Mouse (Mus musculus) kidney, embryonic 14.5 days (tissue): ENCODE results near the gene B4galnt4. TPM values are rescaled to one million over a fixed set of nuclear protein-coding genes. Genes with fewer than 3 reads are reported as not detected.
"Not testable (repeated sequence)": the region's sequence is repeated elsewhere in the genome, so short reads cannot be mapped to it uniquely, and the experiment has no call there.

Experiments used
- ATAC-seq: fragments of 200-750 bp; cut with Nextera tagmentation; 2 replicates; pipeline ENCODE4 v1.8.0; 2017; ENCODE audit warnings: moderate number of reproducible peaks, mild to moderate bottlenecking, moderate TSS enrichment, moderate library complexity; ENCODE audit not compliant: low FRiP score, low TSS enrichment
- H3K27ac ChIP-seq: fragments of 300-500 bp; sonication (generic); 2 replicates; pipeline ENCODE4 v1.5.1; 2014; ENCODE audit warnings: low read depth, mild to moderate bottlenecking, low read length, moderate library complexity, mixed read lengths
- H3K27me3 ChIP-seq: fragments of 300-500 bp; sonication (generic); 2 replicates; pipeline ENCODE4 v1.6.1; 2014; ENCODE audit warnings: mild to moderate bottlenecking, low read length; ENCODE audit not compliant: control insufficient read depth, insufficient read depth
- H3K36me3 ChIP-seq: fragments of 300-500 bp; sonication (generic); 2 replicates; pipeline ENCODE4 v1.6.1; 2014; ENCODE audit warnings: low read length, mixed read lengths; ENCODE audit not compliant: control insufficient read depth, insufficient read depth
- H3K4me1 ChIP-seq: fragments of 300-500 bp; sonication (generic); 2 replicates; pipeline ENCODE4 v1.6.1; 2014; ENCODE audit warnings: low read length, mixed read lengths; ENCODE audit not compliant: control insufficient read depth, insufficient read depth
- H3K4me2 ChIP-seq: fragments of 300-500 bp; sonication (generic); replicated peaks from 2 replicates; pipeline ENCODE4 v1.6.1; 2014; ENCODE audit warnings: low read depth, mild to moderate bottlenecking, low read length
- H3K4me3 ChIP-seq: fragments of 300-500 bp; sonication (generic); 2 replicates; pipeline ENCODE4 v1.5.1; 2014; ENCODE audit warnings: mild to moderate bottlenecking, low read length
- H3K9ac ChIP-seq: fragments of 300-500 bp; sonication (generic); 2 replicates; pipeline ENCODE4 v1.6.1; 2014; ENCODE audit warnings: low read depth, mild to moderate bottlenecking, low read length, moderate library complexity
- H3K9me3 ChIP-seq: fragments of 300-500 bp; sonication (generic); 2 replicates; pipeline ENCODE4 v1.6.1; 2016; ENCODE audit warnings: low read length; ENCODE audit not compliant: control insufficient read depth
- WGBS: fragments of 180-500 bp; shearing (Covaris S2); extraction: QIAGEN DNeasy Blood & Tissue Kit; methylation state at CpG from one replicate; pipeline ENCODE4 v1.1.7; 2014; 5-methylcytosine and 5-hydroxymethylcytosine counted together
- polyA plus RNA-seq: library from polyadenylated mRNA; unstranded; fragments of >200 nt; fragmentation: Nextera tagmentation; extraction: Ambion mirVana; gene quantifications from 2 replicates; pipeline ENCODE4 v1.2.1, GENCODE M21; 2014

B4galnt4 gene
- polyA plus RNA-seq, result 13.7 and 14.4 TPM in 2 replicates

GRCm38 (mm10) chr7:141060426-141061242 lies at the start of gene B4galnt4:
B4galnt4 (plus strand) TSS chr7:141061104.
- H3K9me3 ChIP-seq, result no peaks in the 10 kb centered on the region
- H3K36me3 ChIP-seq, result peaks cover 14% of the 10 kb centered on the region
- peak within 1 kb of the TSS; percentile 75 for H3K4me3 ChIP-seq
- peak within 1 kb of the TSS; percentile 96 for H3K4me2 ChIP-seq
- no peak within 1 kb of the TSS; the same call in 1 of the 2 replicates for H3K27ac ChIP-seq
- WGBS, result 1% methylated on average over 65 of the region's 72 CpGs
- peak; percentile 97 for ATAC-seq
- H3K4me1 ChIP-seq, result peaks cover 11% of the 10 kb centered on the region; the same call in 1 of the 2 replicates
- H3K9ac ChIP-seq, result peak within 1 kb of the TSS; percentile 87
- no peaks in the 10 kb centered on the region for H3K27me3 ChIP-seq

- 82% methylated on average over 7 of the region's 7 CpGs for WGBS
- no peak overlapping the region for H3K9ac ChIP-seq
- H3K4me1 ChIP-seq, result peaks cover 23% of the 10 kb centered on the region
- H3K27me3 ChIP-seq, result no peaks in the 10 kb centered on the region
- no peak overlapping the region for H3K4me3 ChIP-seq
- H3K27ac ChIP-seq, result no peak overlapping the region
- no peaks in the 10 kb centered on the region for H3K36me3 ChIP-seq
- H3K9me3 ChIP-seq, result no peaks in the 10 kb centered on the region
- ATAC-seq, result no peak
- no peak overlapping the region for H3K4me2 ChIP-seq
Observed at GRCm38 (mm10) chr7:141011238-141011770, 49.6 kb upstream of the B4galnt4 start.

- Histone ChIP-seq H3K4me3 (no peak overlapping the region), H3K27me3 (no peaks in the 10 kb centered on the region), H3K36me3 (no peaks in the 10 kb centered on the region), H3K9me3 (no peaks in the 10 kb centered on the region), H3K27ac (no peak overlapping the region), H3K9ac (no peak overlapping the region), H3K4me2 (no peak overlapping the region), H3K4me1 (no peaks in the 10 kb centered on the region)
- no peak for ATAC-seq
- 83% methylated on average over 10 of the region's 10 CpGs for WGBS
Observed at GRCm38 (mm10) chr7:141016707-141017697, 43.9 kb upstream of the B4galnt4 start.

- not testable (repeated sequence) for H3K9me3 ChIP-seq
Observed at GRCm38 (mm10) chr7:141017824-141018223, 43.1 kb upstream of the B4galnt4 start, which contains the start of gene Ifitm6. Ifitm6 (minus strand) TSS chr7:141017924.

GRCm38 (mm10) chr7:141019028-141019427 lies 41.9 kb upstream of the B4galnt4 start:
- Histone ChIP-seq H3K36me3 (no peaks in the 10 kb centered on the region), H3K9me3 (no peaks in the 10 kb centered on the region), H3K4me1 (no peaks in the 10 kb centered on the region), H3K4me2 (no peak overlapping the region), H3K27ac (no peak overlapping the region), H3K9ac (no peak overlapping the region), H3K4me3 (no peak overlapping the region), H3K27me3 (no peaks in the 10 kb centered on the region)
- no peak for ATAC-seq
- WGBS, result 93% methylated on average over 5 of the region's 5 CpGs

More at GRCm38 (mm10) chr7:141017824-141018223, 43.1 kb upstream of the B4galnt4 start, which contains the start of gene Ifitm6:
- H3K4me2 ChIP-seq, H3K4me1 ChIP-seq, H3K4me3 ChIP-seq, H3K27me3 ChIP-seq, H3K36me3 ChIP-seq, H3K27ac ChIP-seq, H3K9ac ChIP-seq, ATAC-seq: not testable (repeated sequence)
- WGBS, result 67% methylated on average over 1 of the region's 1 CpGs

- Histone ChIP-seq H3K36me3 (no peaks in the 10 kb centered on the region), H3K27me3 (no peaks in the 10 kb centered on the region), H3K4me1 (0 out of 2 replicates have a peak, but pooled peaks cover 3% of the 10 kb centered on the region), H3K4me2 (no peak overlapping the region), H3K27ac (no peak overlapping the region), H3K4me3 (no peak overlapping the region), H3K9ac (no peak overlapping the region), H3K9me3 (no peaks in the 10 kb centered on the region)
- WGBS, result 79% methylated on average over 14 of the region's 14 CpGs
- no peak for ATAC-seq
Observed at GRCm38 (mm10) chr7:141021489-141022449, 39.1 kb upstream of the B4galnt4 start.

- H3K9ac ChIP-seq, result no peak overlapping the region
- 0 out of 2 replicates have a peak, but pooled peaks cover 3% of the 10 kb centered on the region for H3K4me1 ChIP-seq
- no peaks in the 10 kb centered on the region for H3K27me3 ChIP-seq
- no peaks in the 10 kb centered on the region for H3K9me3 ChIP-seq
- H3K4me3 ChIP-seq, result no peak overlapping the region
- no peak for ATAC-seq
- WGBS, result 58% methylated on average over 6 of the region's 6 CpGs
- H3K4me2 ChIP-seq, result no peak overlapping the region
- no peaks in the 10 kb centered on the region for H3K36me3 ChIP-seq
- no peak overlapping the region for H3K27ac ChIP-seq
Observed at GRCm38 (mm10) chr7:141024865-141025838, 35.8 kb upstream of the B4galnt4 start.
